23 mouse cellular contexts compared by ENCODE assay signal in genomic region chr4:103208553-103208952, GRCm38 (mm10). TPM values are rescaled to one million over a fixed set of nuclear protein-coding genes. Genes with fewer than 3 reads are reported as not detected.
DNase-seq lines count a peak whose midpoint lies in the region; ATAC-seq and TF ChIP-seq lines count a peak whose summit lies in the region.
"Had no signal": no experiment of that assay in that cellular context is flagged by ENCODE, and none has a peak within 500 bp of the region (broad histone marks: within the 10 kb centered on the region; RNA-seq: fewer than 3 reads in every experiment).

No protein-coding gene starts in this region.

- no peaks in the 10 kb centered on the region for H3K9me3 ChIP-seq in limb, embryonic 15.5 days
- no peaks in the 10 kb centered on the region for H3K9me3 ChIP-seq in limb, embryonic 10.5 days (replicated peaks)
- no peaks in the 10 kb centered on the region for H3K9me3 ChIP-seq in MEL (replicated peaks; ENCODE audit: insufficient read depth, low read length)
- H3K9me3 ChIP-seq in hindbrain, embryonic 13.5 days = no peaks in the 10 kb centered on the region
- H3K9me3 ChIP-seq: embryonic facial prominence, embryonic 13.5 days; embryonic facial prominence, embryonic 15.5 days; forebrain, embryonic 10.5 days; forebrain, embryonic 12.5 days; forebrain, embryonic 15.5 days had no signal

- peaks cover 2% of the 10 kb centered on the region; the same call in 1 of the 2 replicates for H3K4me1 ChIP-seq in limb, embryonic 15.5 days
- H3K4me1 ChIP-seq in limb, embryonic 10.5 days = peaks cover 11% of the 10 kb centered on the region
- peaks cover 3 to 9% of the 10 kb centered on the region in 2 experiments; a peak in 3 of 4 replicates for H3K4me1 ChIP-seq in MEL (ENCODE audit: control insufficient read depth in 1 of 2, insufficient read depth in 2 of 2, low read length in 2 of 2)
- H3K4me1 ChIP-seq in hindbrain, embryonic 13.5 days (replicated peaks) = peaks cover 12% of the 10 kb centered on the region

- no peak overlapping the region for H3K27ac ChIP-seq in limb, embryonic 15.5 days
- H3K27ac ChIP-seq in limb, embryonic 10.5 days = no peak overlapping the region
- H3K27ac ChIP-seq in MEL (ENCODE audit: control insufficient read depth, low read depth, low read length) = no peak overlapping the region
- H3K27ac ChIP-seq in hindbrain, embryonic 13.5 days = no peak overlapping the region
- H3K27ac ChIP-seq: embryonic facial prominence, embryonic 13.5 days; embryonic facial prominence, embryonic 15.5 days; forebrain, embryonic 10.5 days; forebrain, embryonic 12.5 days; forebrain, embryonic 15.5 days had no signal

- no peak for TF ChIP-seq CTCF in MEL (IDR thresholded peaks at IDR 0.05 in 2 of 3, conservative IDR thresholded peaks at IDR 0.05 in 1 of 3; ENCODE audit: control insufficient read depth in 1 of 3, insufficient read depth in 1 of 3, low read depth in 2 of 3, low read length in 3 of 3, poor library complexity in 1 of 3, severe bottlenecking in 1 of 3)

- DNase-seq in limb, embryonic 10.5 days (ENCODE audit: low spot score) = no peak
- peak; percentile 34 for DNase-seq in MEL (ENCODE audit: low read depth, low spot score)
- DNase-seq in heart, postnatal 4 days = no peak
- no peak for DNase-seq in spleen, postnatal 10 days (ENCODE audit: low spot score in 2 of 2)
- DNase-seq: adrenal gland, adult 2 months; adrenal gland, postnatal 10 days; adrenal gland, postnatal 36 days; cerebellum, adult 11-12 months; cerebellum, adult 2 months; cerebellum, adult 9-10 months; cerebellum, postnatal 10 days; cerebellum, postnatal 25 days; embryo, embryonic 11 days; forebrain, postnatal 0 days had no signal

- H3K4me3 ChIP-seq in limb, embryonic 15.5 days = no peak overlapping the region
- no peak overlapping the region for H3K4me3 ChIP-seq in limb, embryonic 10.5 days
- no peak overlapping the region for H3K4me3 ChIP-seq in MEL (ENCODE audit: control insufficient read depth in 1 of 2, insufficient read depth in 1 of 2, low read depth in 2 of 2, low read length in 2 of 2)
- H3K4me3 ChIP-seq in hindbrain, embryonic 13.5 days = no peak overlapping the region
- H3K4me3 ChIP-seq: embryonic facial prominence, embryonic 13.5 days; embryonic facial prominence, embryonic 15.5 days; erythroblast, embryonic 14.5 days; forebrain, embryonic 10.5 days; forebrain, embryonic 12.5 days; forebrain, embryonic 15.5 days had no signal

- 0 out of 2 replicates have a peak overlapping the region, but pooled peaks have one; percentile 4 for H3K9ac ChIP-seq in limb, embryonic 15.5 days
- no peak overlapping the region for H3K9ac ChIP-seq in MEL (ENCODE audit: control insufficient read depth, low read depth, low read length, poor library complexity, severe bottlenecking)
- H3K9ac ChIP-seq in hindbrain, embryonic 13.5 days = no peak overlapping the region
- H3K9ac ChIP-seq: embryonic facial prominence, embryonic 13.5 days; embryonic facial prominence, embryonic 15.5 days; forebrain, embryonic 12.5 days; forebrain, embryonic 15.5 days; forebrain, postnatal 0 days had no signal

- no peak for ATAC-seq in limb, embryonic 15.5 days (ENCODE audit: insufficient number of reproducible peaks, low FRiP score, low TSS enrichment, low read depth)
- ATAC-seq in megakaryocyte, adult 5-6 weeks (ENCODE audit: poor library complexity, severe bottlenecking) = peak; percentile 59
- ATAC-seq in hindbrain, embryonic 13.5 days (ENCODE audit: low FRiP score) = no peak
- ATAC-seq: forebrain, embryonic 15.5 days; forebrain, postnatal 0 days had no signal

- H3K27me3 ChIP-seq in limb, embryonic 15.5 days = no peaks in the 10 kb centered on the region
- H3K27me3 ChIP-seq in limb, embryonic 10.5 days (ENCODE audit: low read depth, poor library complexity, severe bottlenecking) = no peaks in the 10 kb centered on the region
- H3K27me3 ChIP-seq in MEL (ENCODE audit: control insufficient read depth in 1 of 2, insufficient read depth in 2 of 2, low read length in 2 of 2) = no peaks in the 10 kb centered on the region
- H3K27me3 ChIP-seq in hindbrain, embryonic 13.5 days = no peaks in the 10 kb centered on the region
- H3K27me3 ChIP-seq: embryonic facial prominence, embryonic 13.5 days; embryonic facial prominence, embryonic 15.5 days; forebrain, embryonic 12.5 days; forebrain, embryonic 15.5 days had no signal

- 83% methylated on average over 1 of the region's 1 CpGs for WGBS in limb, embryonic 15.5 days
- 91% methylated on average over 1 of the region's 1 CpGs for WGBS in limb, embryonic 10.5 days
- WGBS in hindbrain, embryonic 13.5 days = 96% methylated on average over 1 of the region's 1 CpGs

- H3K79me2 ChIP-seq in MEL (ENCODE audit: control insufficient read depth, insufficient read depth, low read length, poor library complexity) = no peaks in the 10 kb centered on the region

- TF ChIP-seq RAD21 in MEL (IDR thresholded peaks at IDR 0.05; ENCODE audit: low read depth, low read length) = no peak

- peak; percentile 23 to 40; a peak in 2 of 4 replicates for TF ChIP-seq EP300 in MEL (IDR thresholded peaks at IDR 0.05; ENCODE audit: low read depth in 1 of 2, low read length in 2 of 2)

- no peak for TF ChIP-seq POLR2A in MEL (IDR thresholded peaks at IDR 0.05; ENCODE audit: control insufficient read depth in 1 of 2, insufficient read depth in 1 of 2, low read depth in 1 of 2, low read length in 2 of 2, poor library complexity in 1 of 2)

- H3K36me3 ChIP-seq in limb, embryonic 15.5 days = peaks cover 57% of the 10 kb centered on the region
- peaks cover 77% of the 10 kb centered on the region for H3K36me3 ChIP-seq in limb, embryonic 10.5 days
- H3K36me3 ChIP-seq in MEL (ENCODE audit: control insufficient read depth in 1 of 2, insufficient read depth in 2 of 2, low read length in 2 of 2) = peaks cover 4 to 13% of the 10 kb centered on the region in 2 experiments
- H3K36me3 ChIP-seq in hindbrain, embryonic 13.5 days = peaks cover 51% of the 10 kb centered on the region

- no peak overlapping the region for H3K4me2 ChIP-seq in limb, embryonic 15.5 days
- H3K4me2 ChIP-seq in hindbrain, embryonic 13.5 days = no peak overlapping the region
- H3K4me2 ChIP-seq: embryonic facial prominence, embryonic 13.5 days; embryonic facial prominence, embryonic 15.5 days; forebrain, embryonic 12.5 days; forebrain, embryonic 15.5 days had no signal

TF ChIP-seq in MEL, 35 proteins besides CTCF, POLR2A, EP300 and RAD21:
- TF ChIP-seq ZNF384 (IDR thresholded peaks at IDR 0.05; ENCODE audit: low read depth, low read length) = peak; percentile 91
- no peak for TF ChIP-seq ZMIZ1 (IDR thresholded peaks at IDR 0.05; ENCODE audit: low read depth, low read length)
- TF ChIP-seq USF1 (IDR thresholded peaks at IDR 0.05; ENCODE audit: low read depth, low read length) = no peak
- TF ChIP-seq E2F4 (IDR thresholded peaks at IDR 0.05; ENCODE audit: borderline replicate concordance, low read depth, low read length) = no peak
- no peak for TF ChIP-seq POLR2AphosphoS2 (IDR thresholded peaks at IDR 0.05; ENCODE audit: low read length)
- no peak for TF ChIP-seq MAX (IDR thresholded peaks at IDR 0.05; ENCODE audit: low read length)
- TF ChIP-seq CHD1 (IDR thresholded peaks at IDR 0.05; ENCODE audit: low read depth, low read length) = no peak
- peak; percentile 71 for TF ChIP-seq GATA1 (IDR thresholded peaks at IDR 0.05; ENCODE audit: low read depth, low read length)
- peak; percentile 81 for TF ChIP-seq RCOR1 (IDR thresholded peaks at IDR 0.05; ENCODE audit: low read depth, low read length)
- TF ChIP-seq MYC (IDR thresholded peaks at IDR 0.05; ENCODE audit: low read depth, low read length) = no peak
TF ChIP-seq in MEL: peak in this region for 3.

RNA-seq across cellular contexts. Expression of gene Slc35d1, which starts 6.4 kb away (rescaled TPM):
- polyA plus RNA-seq in limb, embryonic 15.5 days (2015; fragmentation: Nextera tagmentation; extraction: Ambion mirVana) = 9.9 and 11.4 TPM in 2 replicates
- polyA plus RNA-seq in limb, embryonic 10.5 days (2016; fragmentation: Nextera tagmentation; extraction: Ambion mirVana) = 10.4 and 10.5 TPM in 2 replicates
- 5.0 TPM in 2 replicates for total RNA-seq in MEL (2012; rRNA removed)
- 10 to 100 TPM in 1 of 2 experiments, 1 to 10 TPM in 1; 10.0 to 33.7 TPM for polyA plus RNA-seq in MEL (2012; ENCODE audit: insufficient read depth in 1 of 2, insufficient read length in 2 of 2, low read depth in 1 of 2, low replicate concordance in 2 of 2, missing spikeins in 1 of 2)
- 7.2 and 10.7 TPM in 2 replicates for total RNA-seq in megakaryocyte, adult 5-6 weeks (2015)
- 2.7 and 4.1 TPM in 2 replicates for total RNA-seq in megakaryocyte, adult 5-6 weeks (2017)
- 1 to 10 TPM; 8.4 to 8.8 TPM for total RNA-seq in heart, postnatal 4 days (2021)
- 5.4 and 6.6 TPM in 2 replicates for polyA plus RNA-seq in hindbrain, embryonic 13.5 days (2015; fragmentation: Nextera tagmentation; extraction: Ambion mirVana)
